Mouse (Mus musculus): ENCODE data around the gene Fars2. TPM values are rescaled to one million over a fixed set of nuclear protein-coding genes. Genes with fewer than 3 reads are reported as not detected.

The Fars2 gene
- polyA plus RNA-seq, 1 experiment = 42.6 TPM

DNA sequence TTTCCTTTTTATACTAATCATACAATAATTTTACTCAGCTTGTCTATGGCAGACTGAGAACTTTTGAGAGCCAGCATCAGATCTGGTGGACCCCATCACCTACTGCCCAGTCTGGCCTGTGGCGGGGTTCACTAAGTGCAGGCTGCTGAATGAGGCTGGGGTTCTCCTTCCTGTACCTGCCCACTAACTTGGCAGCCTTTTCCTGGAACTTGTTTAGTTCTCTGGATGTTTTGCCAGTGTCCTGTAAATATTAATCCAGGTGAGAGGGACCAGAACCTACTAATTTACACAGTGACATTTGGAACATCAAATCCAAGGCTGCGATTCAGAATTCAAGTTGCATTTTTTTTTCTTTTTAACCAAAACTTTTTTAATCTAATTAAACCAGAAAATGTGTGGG lies 367.2 kb downstream of the Fars2 start:
- WGBS = 98% methylated on average over 2 of the region's 2 CpGs
- Histone ChIP-seq H3K4me1 (ENCODE audit: control insufficient read depth, insufficient read depth, insufficient read length, low read length) (no peaks in the 10 kb centered on the region), H3K27ac (ENCODE audit: insufficient read depth, low read depth, low read length) (no peak overlapping the region), H3K36me3 (ENCODE audit: control insufficient read depth, insufficient read depth, low read length) (no peaks in the 10 kb centered on the region), H3K27me3 (ENCODE audit: control insufficient read depth, insufficient read depth, low read length) (no peaks in the 10 kb centered on the region), H3K4me3 (ENCODE audit: low read depth, low read length) (no peak overlapping the region)
- TF ChIP-seq POLR2A (IDR thresholded peaks at IDR 0.05; ENCODE audit: low read depth, low read length) (no peak), CTCF (IDR thresholded peaks at IDR 0.05; ENCODE audit: extremely low read depth, insufficient read length, insufficient replicate concordance, low read depth, low read length) (no peak)

GRCm38 (mm10) chr13:36486756-36487155 lies 369.5 kb downstream of the Fars2 start:
- TF ChIP-seq POLR2A (IDR thresholded peaks at IDR 0.05; ENCODE audit: low read depth, low read length) = no peak
- TF ChIP-seq CTCF (IDR thresholded peaks at IDR 0.05; ENCODE audit: extremely low read depth, insufficient read length, insufficient replicate concordance, low read depth, low read length) = no peak
- Histone ChIP-seq H3K36me3 (ENCODE audit: control insufficient read depth, insufficient read depth, low read length) (no peaks in the 10 kb centered on the region), H3K4me1 (ENCODE audit: control insufficient read depth, insufficient read depth, insufficient read length, low read length) (no peaks in the 10 kb centered on the region), H3K4me3 (ENCODE audit: low read depth, low read length) (no peak overlapping the region), H3K27me3 (ENCODE audit: control insufficient read depth, insufficient read depth, low read length) (no peaks in the 10 kb centered on the region), H3K27ac (ENCODE audit: insufficient read depth, low read depth, low read length) (no peak overlapping the region)
- WGBS = 95% methylated on average over 11 of the region's 11 CpGs

GRCm38 (mm10) chr13:36489365-36489764 lies 372.2 kb downstream of the Fars2 start:
- Histone ChIP-seq H3K4me1 (ENCODE audit: control insufficient read depth, insufficient read depth, insufficient read length, low read length) (no peaks in the 10 kb centered on the region), H3K27me3 (ENCODE audit: control insufficient read depth, insufficient read depth, low read length) (no peaks in the 10 kb centered on the region), H3K27ac (ENCODE audit: insufficient read depth, low read depth, low read length) (no peak overlapping the region), H3K4me3 (ENCODE audit: low read depth, low read length) (no peak overlapping the region), H3K36me3 (ENCODE audit: control insufficient read depth, insufficient read depth, low read length) (no peaks in the 10 kb centered on the region)
- TF ChIP-seq POLR2A (IDR thresholded peaks at IDR 0.05; ENCODE audit: low read depth, low read length) (no peak), CTCF (IDR thresholded peaks at IDR 0.05; ENCODE audit: extremely low read depth, insufficient read length, insufficient replicate concordance, low read depth, low read length) (no peak)
- 69% methylated on average over 2 of the region's 2 CpGs for WGBS

DNA sequence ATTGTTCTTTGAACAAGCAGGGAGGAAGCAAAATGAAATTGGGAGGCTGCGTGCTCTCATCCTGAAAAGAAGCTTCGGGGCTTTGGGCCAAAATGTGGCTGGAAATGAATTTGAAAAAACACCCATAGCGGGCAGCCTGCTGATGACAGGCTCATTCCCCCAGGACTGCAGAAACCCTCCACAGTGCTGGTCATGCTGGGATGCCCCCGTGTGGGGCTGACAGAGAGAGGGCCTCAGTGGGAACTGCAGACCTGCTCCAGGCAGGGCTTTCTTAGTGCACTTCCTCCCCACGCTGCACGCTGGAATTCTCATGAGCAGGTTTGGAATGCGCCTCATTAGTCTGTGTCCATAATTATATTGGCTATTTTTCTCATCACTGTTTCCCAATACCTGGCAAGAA lies 373.4 kb downstream of the Fars2 start:
- no peaks in the 10 kb centered on the region for H3K4me1 ChIP-seq (ENCODE audit: control insufficient read depth, insufficient read depth, insufficient read length, low read length)
- no peak for TF ChIP-seq CTCF (IDR thresholded peaks at IDR 0.05; ENCODE audit: extremely low read depth, insufficient read length, insufficient replicate concordance, low read depth, low read length)
- TF ChIP-seq POLR2A (IDR thresholded peaks at IDR 0.05; ENCODE audit: low read depth, low read length) = no peak
- no peak overlapping the region for H3K27ac ChIP-seq (ENCODE audit: insufficient read depth, low read depth, low read length)
- 82% methylated on average over 7 of the region's 7 CpGs for WGBS
- no peaks in the 10 kb centered on the region for H3K27me3 ChIP-seq (ENCODE audit: control insufficient read depth, insufficient read depth, low read length)
- H3K4me3 ChIP-seq (ENCODE audit: low read depth, low read length) = no peak overlapping the region
- H3K36me3 ChIP-seq (ENCODE audit: control insufficient read depth, insufficient read depth, low read length) = no peaks in the 10 kb centered on the region

DNA sequence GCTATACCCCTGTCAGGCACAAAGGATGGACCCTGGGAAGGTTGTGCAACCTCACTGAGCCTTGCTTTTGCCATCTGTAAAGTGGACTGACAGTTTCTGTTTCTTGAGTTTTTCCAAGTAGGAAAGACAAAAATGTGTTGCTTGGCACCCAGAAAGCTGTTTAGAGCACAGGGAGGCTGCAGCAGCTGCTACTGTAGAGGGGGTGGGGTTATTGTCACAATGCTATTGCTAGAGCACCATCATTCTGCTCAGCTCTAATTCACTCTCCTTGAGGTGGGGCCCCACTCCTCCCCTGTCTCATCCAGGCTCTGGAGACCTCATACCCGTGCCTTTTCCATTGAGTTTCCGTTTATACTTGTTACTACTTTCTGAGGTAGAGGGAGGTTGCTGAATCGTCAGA lies 375.2 kb downstream of the Fars2 start:
- WGBS = 84% methylated on average over 3 of the region's 3 CpGs
- Histone ChIP-seq H3K4me1 (ENCODE audit: control insufficient read depth, insufficient read depth, insufficient read length, low read length) (no peaks in the 10 kb centered on the region), H3K27me3 (ENCODE audit: control insufficient read depth, insufficient read depth, low read length) (no peaks in the 10 kb centered on the region), H3K36me3 (ENCODE audit: control insufficient read depth, insufficient read depth, low read length) (no peaks in the 10 kb centered on the region), H3K4me3 (ENCODE audit: low read depth, low read length) (no peak overlapping the region), H3K27ac (ENCODE audit: insufficient read depth, low read depth, low read length) (no peak overlapping the region)
- TF ChIP-seq POLR2A (IDR thresholded peaks at IDR 0.05; ENCODE audit: low read depth, low read length) (no peak), CTCF (IDR thresholded peaks at IDR 0.05; ENCODE audit: extremely low read depth, insufficient read length, insufficient replicate concordance, low read depth, low read length) (no peak)

DNA sequence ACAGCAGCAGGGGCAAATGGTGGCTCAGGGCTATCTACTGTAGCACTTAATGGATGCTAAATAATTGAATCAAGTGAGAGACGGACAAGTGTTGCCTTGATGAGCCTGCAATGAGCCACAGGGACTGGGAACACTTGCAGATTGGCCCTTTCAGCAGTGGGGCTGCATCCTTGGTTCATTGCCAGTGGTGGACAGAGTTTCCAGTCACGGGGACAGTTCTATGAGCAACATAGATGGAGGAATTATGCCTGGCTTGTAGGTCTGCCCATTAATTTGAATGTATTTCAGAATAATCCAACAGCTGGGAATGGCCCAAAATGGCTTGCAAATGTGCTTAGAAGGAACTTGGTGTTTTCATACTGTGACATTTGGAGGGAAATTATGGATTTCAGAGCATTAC lies 376.1 kb downstream of the Fars2 start:
- no peaks in the 10 kb centered on the region for H3K36me3 ChIP-seq (ENCODE audit: control insufficient read depth, insufficient read depth, low read length)
- no peaks in the 10 kb centered on the region for H3K27me3 ChIP-seq (ENCODE audit: control insufficient read depth, insufficient read depth, low read length)
- TF ChIP-seq CTCF (IDR thresholded peaks at IDR 0.05; ENCODE audit: extremely low read depth, insufficient read length, insufficient replicate concordance, low read depth, low read length) = no peak
- no peak for TF ChIP-seq POLR2A (IDR thresholded peaks at IDR 0.05; ENCODE audit: low read depth, low read length)
- no peaks in the 10 kb centered on the region for H3K4me1 ChIP-seq (ENCODE audit: control insufficient read depth, insufficient read depth, insufficient read length, low read length)
- no peak overlapping the region for H3K27ac ChIP-seq (ENCODE audit: insufficient read depth, low read depth, low read length)
- 76% methylated on average over 2 of the region's 2 CpGs for whole genome bisulfite sequencing
- no peak overlapping the region for H3K4me3 ChIP-seq (ENCODE audit: low read depth, low read length)

DNA sequence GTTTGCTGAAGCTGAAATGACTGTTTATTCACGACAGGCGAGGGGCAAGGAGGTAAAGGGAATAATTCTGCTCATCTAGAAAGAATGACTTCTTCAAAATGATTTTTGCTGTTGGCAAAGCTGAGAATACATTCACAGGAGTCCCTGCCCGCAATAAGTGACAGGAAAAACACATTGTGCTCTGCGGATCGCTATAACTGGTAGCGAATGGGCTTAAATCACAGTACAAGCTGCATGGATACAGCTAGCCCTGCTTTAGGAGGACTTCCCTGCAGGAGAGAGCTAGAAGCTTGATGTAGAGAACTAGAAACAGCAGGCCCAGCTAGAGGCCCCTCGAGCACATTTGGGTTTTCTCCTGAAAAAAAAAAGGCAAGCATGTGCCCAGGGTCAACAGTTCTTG lies 376.6 kb downstream of the Fars2 start:
- TF ChIP-seq POLR2A (IDR thresholded peaks at IDR 0.05; ENCODE audit: low read depth, low read length) = no peak
- no peak for TF ChIP-seq CTCF (IDR thresholded peaks at IDR 0.05; ENCODE audit: extremely low read depth, insufficient read length, insufficient replicate concordance, low read depth, low read length)
- 94% methylated on average over 7 of the region's 7 CpGs for WGBS

GRCm38 (mm10) chr13:36495980-36496379 lies 378.8 kb downstream of the Fars2 start:
- Histone ChIP-seq H3K4me1 (ENCODE audit: control insufficient read depth, insufficient read depth, insufficient read length, low read length) (no peaks in the 10 kb centered on the region), H3K4me3 (ENCODE audit: low read depth, low read length) (no peak overlapping the region), H3K27me3 (ENCODE audit: control insufficient read depth, insufficient read depth, low read length) (no peaks in the 10 kb centered on the region), H3K27ac (ENCODE audit: insufficient read depth, low read depth, low read length) (no peak overlapping the region), H3K36me3 (ENCODE audit: control insufficient read depth, insufficient read depth, low read length) (no peaks in the 10 kb centered on the region)
- TF ChIP-seq CTCF (IDR thresholded peaks at IDR 0.05; ENCODE audit: extremely low read depth, insufficient read length, insufficient replicate concordance, low read depth, low read length) = no peak
- TF ChIP-seq POLR2A (IDR thresholded peaks at IDR 0.05; ENCODE audit: low read depth, low read length) = no peak
- WGBS = 91% methylated on average over 2 of the region's 2 CpGs

More for the DNA sequence above, 376.6 kb downstream of the Fars2 start:
- Histone ChIP-seq H3K4me3 (ENCODE audit: low read depth, low read length) (no peak overlapping the region), H3K27me3 (ENCODE audit: control insufficient read depth, insufficient read depth, low read length) (no peaks in the 10 kb centered on the region), H3K27ac (ENCODE audit: insufficient read depth, low read depth, low read length) (no peak overlapping the region), H3K4me1 (ENCODE audit: control insufficient read depth, insufficient read depth, insufficient read length, low read length) (no peaks in the 10 kb centered on the region), H3K36me3 (ENCODE audit: control insufficient read depth, insufficient read depth, low read length) (no peaks in the 10 kb centered on the region)

All from small intestine, adult 2 months (tissue).